Mouse (Mus musculus) kidney, adult 8-10 months (tissue): ENCODE results near the gene Eno1.
"Not testable (repeated sequence)": the region's sequence is repeated elsewhere in the genome, so short reads cannot be mapped to it uniquely, and the experiment has no call there.

Source experiments
- DNase-seq, 2 experiments: peaks; one replicate each; pipeline ENCODE4 v3.0.0; 2022

The Eno1 gene

GRCm38 (mm10) chr4:150282631-150283334 is 46.3 kb downstream of the Eno1 start:
- DNase-seq, result no peak

- no peak for DNase-seq
Observed at GRCm38 (mm10) chr4:150283335-150283638, 46.8 kb downstream of the Eno1 start.

- DNase-seq, result peak; percentile 77 to 83
Observed at GRCm38 (mm10) chr4:150283993-150284392, 47.5 kb downstream of the Eno1 start.

GRCm38 (mm10) chr4:150286980-150287379 is 50.5 kb downstream of the Eno1 start:
- no peak for DNase-seq

GRCm38 (mm10) chr4:150287463-150287862 is 50.9 kb downstream of the Eno1 start:
- DNase-seq, result not testable (repeated sequence)

GRCm38 (mm10) chr4:150291900-150292299 is 55.4 kb downstream of the Eno1 start:
- DNase-seq, result no peak

- no peak for DNase-seq
Observed at GRCm38 (mm10) chr4:150294870-150295269, 58.3 kb downstream of the Eno1 start.

GRCm38 (mm10) chr4:150295966-150296365 is 59.4 kb downstream of the Eno1 start:
- no peak for DNase-seq
